In the genomic region with DNA sequence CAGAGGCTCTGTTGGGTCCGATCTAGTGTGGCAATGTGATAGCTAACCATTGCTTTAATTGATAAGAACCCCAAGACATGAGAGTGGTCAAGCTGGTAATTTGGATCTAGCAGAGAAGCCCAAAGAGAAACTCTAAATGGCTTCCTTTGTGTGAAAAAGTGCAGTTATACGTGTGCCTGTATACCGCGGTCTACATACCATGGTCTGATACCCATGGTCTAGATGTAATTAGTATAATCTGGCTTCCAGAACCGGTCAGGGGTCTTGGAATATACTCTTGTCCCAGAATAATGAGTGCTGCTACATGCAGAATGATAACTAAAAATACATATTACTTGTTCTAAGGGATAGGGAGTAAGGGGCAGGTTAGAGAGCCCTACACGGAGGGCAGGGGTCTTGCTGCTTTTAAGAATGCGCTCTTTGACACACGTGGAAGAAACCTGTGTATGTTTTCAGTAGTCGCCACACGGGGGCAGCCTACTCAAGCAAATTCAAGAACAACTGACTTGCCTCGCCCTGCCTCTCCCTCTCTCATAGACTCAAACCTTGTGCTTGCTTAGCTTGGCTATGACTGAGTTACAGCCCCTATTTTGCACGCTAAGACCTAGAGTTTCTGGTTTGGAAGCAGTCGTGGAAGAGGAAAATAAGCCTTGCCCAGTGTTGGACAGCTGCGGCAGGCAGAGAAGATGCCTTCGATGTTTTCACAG, we compare ENCODE assay signal across 7 mouse cellular contexts. TPM values are rescaled to one million over a fixed set of nuclear protein-coding genes. Genes with fewer than 3 reads are reported as not detected.
DNase-seq lines count a peak whose midpoint lies in the region; ATAC-seq lines count a peak whose summit lies in the region.

No protein-coding gene starts in this region.

- WGBS in intestine, embryonic 14.5 days, result 51% methylated on average over 15 of the region's 15 CpGs

- intact Hi-C loops in left cerebral cortex, postnatal 14 days (cut with DNase I), result loop anchor here (5.0 kb wide), 1 partner anchor 351 kb away; no protein-coding TSS in a partner anchor

- H3K4me2 ChIP-seq in intestine, embryonic 14.5 days (ENCODE audit: low read length), result no peak overlapping the region

- H3K4me1 ChIP-seq in intestine, embryonic 14.5 days (replicated peaks; ENCODE audit: control insufficient read depth, insufficient read depth, low read length), result no peaks in the 10 kb centered on the region

- peak; percentile 70 to 72 for DNase-seq in cerebellum, postnatal 36 days
- peak; percentile 57 for DNase-seq in gastrocnemius, adult 18-20 months (ENCODE audit: low spot score)
- peak; percentile 86 for DNase-seq in intestine, embryonic 14.5 days (ENCODE audit: low spot score)
- DNase-seq in left cerebral cortex, postnatal 14 days (ENCODE audit: low spot score in 2 of 2), result peak; percentile 75 to 77
- DNase-seq in mesoderm, embryonic 11.5 days (ENCODE audit: low read depth, low spot score), result peak; percentile 90
- peak; percentile 73 for DNase-seq in right cerebral cortex, postnatal 4 days

- peak overlapping the region; percentile 27; the same call in 1 of the 2 replicates for H3K27ac ChIP-seq in intestine, embryonic 14.5 days (ENCODE audit: low read depth)

- no peaks in the 10 kb centered on the region for H3K9me3 ChIP-seq in intestine, embryonic 14.5 days (ENCODE audit: control insufficient read depth, low read length)

- no peak overlapping the region for H3K4me3 ChIP-seq in intestine, embryonic 14.5 days (ENCODE audit: low read depth, low read length)

- no peaks in the 10 kb centered on the region for H3K27me3 ChIP-seq in intestine, embryonic 14.5 days (replicated peaks; ENCODE audit: control insufficient read depth, insufficient read depth, low read length)

- no peak overlapping the region for H3K9ac ChIP-seq in intestine, embryonic 14.5 days (ENCODE audit: low read length)

- H3K36me3 ChIP-seq in intestine, embryonic 14.5 days (ENCODE audit: control insufficient read depth, insufficient read depth, low read length), result peaks cover 23% of the 10 kb centered on the region; the same call in 1 of the 2 replicates

- ATAC-seq in activated CD4-positive, CD25-positive, alpha-beta regulatory T cell, adult 4 months, result peak; percentile 87
- ATAC-seq in intestine, embryonic 14.5 days (replicated peaks; ENCODE audit: low FRiP score, low TSS enrichment, low read depth), result peak; percentile 60

RNA-seq across cellular contexts. Expression of gene Mthfd1l, which starts 23.4 kb away (rescaled TPM):
- 10 to 100 TPM; 12.7 to 15.4 TPM for polyA plus RNA-seq in activated CD4-positive, CD25-positive, alpha-beta regulatory T cell, adult 4 months (2017; shearing (Covaris generic))
- under 1 TPM; 0.27 to 0.40 TPM for total RNA-seq in gastrocnemius, adult 18-20 months (2021)
- 23.9 and 27.5 TPM in 2 replicates for polyA plus RNA-seq in intestine, embryonic 14.5 days (2014; fragmentation: Nextera tagmentation; extraction: Ambion mirVana)
- total RNA-seq in left cerebral cortex, postnatal 14 days (2021), result 10 to 100 TPM; 14.7 to 18.1 TPM

Comparison
In these comparisons a context has a peak if more than half of its experiments do, and no peak if none do; other contexts are left out.
1. RNA of gene Mthfd1l, which starts 23.4 kb away (total RNA-seq): 14.7 to 18.1 TPM in left cerebral cortex, postnatal 14 days; 0.27 to 0.40 TPM in gastrocnemius, adult 18-20 months; every median in the first group is over 10 times any median in the second.
2. Peak in every context shown above with its lines, with median percentiles within 50 percentile points of each other: DNase-seq.